Mouse (Mus musculus): ENCODE measurements around the gene Slc23a2.

Slc23a2 gene

GRCm38 (mm10) chr2:132048143-132048772, 96.7 kb downstream of the Slc23a2 start:
- no peaks in the 10 kb centered on the region for H3K9me3 ChIP-seq (ENCODE audit: low read length)
- H3K4me3 ChIP-seq (replicated peaks; ENCODE audit: low read length), result no peak overlapping the region
- H3K27me3 ChIP-seq (ENCODE audit: insufficient read depth, low read length), result 0 out of 2 replicates have a peak, but pooled peaks cover under 1% of the 10 kb centered on the region
- TF ChIP-seq CTCF (conservative IDR thresholded peaks at IDR 0.05; ENCODE audit: low read length) (no peak), POU5F1 (IDR thresholded peaks at IDR 0.05; ENCODE audit: borderline replicate concordance, low read length) (no peak), NANOG (IDR thresholded peaks at IDR 0.05; ENCODE audit: borderline replicate concordance, low read length) (no peak)
- H3K36me3 ChIP-seq (ENCODE audit: insufficient read depth, low read length), result peaks cover 6% of the 10 kb centered on the region
- H3K4me1 ChIP-seq (replicated peaks; ENCODE audit: low read depth, low read length), result peaks cover 34% of the 10 kb centered on the region

DNA sequence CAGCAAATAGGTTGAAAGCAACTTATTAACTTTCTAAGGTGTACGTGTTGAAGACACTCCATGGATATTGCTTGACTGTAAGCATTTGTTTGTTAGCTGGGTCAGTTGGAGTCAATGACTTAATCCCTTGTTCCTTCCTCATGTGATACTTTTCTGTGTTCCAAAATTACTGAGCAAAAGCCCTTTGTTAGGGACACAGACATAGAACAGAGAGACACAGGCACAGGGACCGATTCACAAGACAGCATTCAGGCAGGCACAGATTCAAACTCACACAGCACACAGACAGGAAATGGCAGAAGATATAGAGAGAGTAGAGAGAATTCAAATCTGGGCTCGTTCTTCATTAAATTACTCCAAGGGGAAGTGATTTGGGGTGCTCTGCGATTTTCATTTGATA, 97.5 kb downstream of the Slc23a2 start:
- Histone ChIP-seq H3K36me3 (ENCODE audit: insufficient read depth, low read length) (no peaks in the 10 kb centered on the region), H3K4me1 (replicated peaks; ENCODE audit: low read depth, low read length) (peaks cover 35% of the 10 kb centered on the region), H3K9me3 (ENCODE audit: low read length) (no peaks in the 10 kb centered on the region), H3K27me3 (ENCODE audit: insufficient read depth, low read length) (peaks cover 10% of the 10 kb centered on the region), H3K4me3 (replicated peaks; ENCODE audit: low read length) (no peak overlapping the region)
- TF ChIP-seq CTCF (conservative IDR thresholded peaks at IDR 0.05; ENCODE audit: low read length) (no peak), NANOG (IDR thresholded peaks at IDR 0.05; ENCODE audit: borderline replicate concordance, low read length) (no peak), POU5F1 (IDR thresholded peaks at IDR 0.05; ENCODE audit: borderline replicate concordance, low read length) (no peak)

DNA sequence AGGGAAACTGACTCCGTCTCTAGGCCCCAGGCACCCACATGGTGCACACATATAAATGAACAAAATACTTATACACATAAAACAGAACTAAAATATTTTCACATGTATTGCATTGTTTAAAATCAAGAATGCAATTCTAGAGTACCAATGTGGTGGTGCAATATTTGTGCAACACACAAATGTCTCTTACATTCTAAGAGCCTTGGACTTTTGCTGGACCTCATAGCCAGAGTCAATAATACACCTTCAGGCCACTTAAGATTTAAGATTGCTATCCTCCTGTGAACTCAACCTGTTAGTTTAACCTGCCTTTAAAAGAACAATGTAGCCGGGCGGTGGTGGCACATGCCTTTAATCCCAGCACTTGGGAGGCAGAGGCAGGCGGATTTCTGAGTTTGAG, 98.2 kb downstream of the Slc23a2 start:
- no peaks in the 10 kb centered on the region for H3K9me3 ChIP-seq (ENCODE audit: low read length)
- H3K4me3 ChIP-seq (replicated peaks; ENCODE audit: low read length), result no peak overlapping the region
- peaks cover 35% of the 10 kb centered on the region for H3K4me1 ChIP-seq (replicated peaks; ENCODE audit: low read depth, low read length)
- H3K27me3 ChIP-seq (ENCODE audit: insufficient read depth, low read length), result peaks cover 13% of the 10 kb centered on the region
- no peaks in the 10 kb centered on the region for H3K36me3 ChIP-seq (ENCODE audit: insufficient read depth, low read length)
- TF ChIP-seq NANOG (IDR thresholded peaks at IDR 0.05; ENCODE audit: borderline replicate concordance, low read length) (no peak), CTCF (conservative IDR thresholded peaks at IDR 0.05; ENCODE audit: low read length) (no peak), POU5F1 (IDR thresholded peaks at IDR 0.05; ENCODE audit: borderline replicate concordance, low read length) (no peak)

DNA sequence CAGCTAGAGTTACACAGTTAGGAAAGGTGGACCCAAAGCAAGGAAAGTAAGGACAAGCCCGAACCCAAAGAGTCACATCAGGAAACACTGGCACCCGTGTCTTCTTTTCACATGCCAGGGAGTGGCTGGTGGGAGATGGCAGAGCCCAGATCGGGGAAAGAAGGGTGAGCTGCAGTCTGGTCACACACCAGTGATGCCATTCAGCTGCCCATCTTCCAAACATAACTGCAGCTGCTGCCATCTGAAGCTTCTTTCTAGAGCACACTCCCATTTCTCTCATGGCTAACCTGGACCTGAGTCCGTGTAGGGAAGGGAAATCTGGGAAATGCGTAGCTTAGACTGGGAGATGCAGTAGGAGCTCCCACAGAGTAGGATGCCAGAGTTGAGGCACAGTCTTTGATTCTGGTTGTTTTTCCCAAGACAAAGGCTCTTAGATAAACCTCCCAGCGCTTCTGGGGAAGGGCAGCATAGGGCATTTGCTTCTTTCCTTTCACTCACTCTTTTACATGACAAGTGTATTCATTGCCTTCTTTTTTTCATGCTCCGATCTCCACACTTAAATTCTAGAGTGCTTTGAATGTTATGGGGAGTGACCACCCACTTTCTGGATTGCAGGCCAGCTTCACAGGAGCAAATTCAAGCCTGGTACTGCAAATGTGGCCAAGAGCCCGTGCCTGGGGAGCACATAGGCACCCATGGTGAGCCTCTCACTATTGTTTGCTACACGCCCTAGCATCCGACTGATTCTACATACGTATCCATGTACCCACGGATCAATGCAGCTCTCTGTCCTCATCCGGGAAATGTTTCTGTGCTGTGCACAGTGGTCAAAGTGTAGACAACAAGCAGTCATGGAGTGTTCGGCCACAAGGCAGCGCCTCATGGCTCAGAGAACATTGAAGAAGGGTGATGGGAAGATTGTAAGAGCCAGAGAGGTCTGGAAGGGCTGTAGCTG, 100.3 kb downstream of the Slc23a2 start:
- Histone ChIP-seq H3K36me3 (ENCODE audit: insufficient read depth, low read length) (no peaks in the 10 kb centered on the region), H3K9me3 (ENCODE audit: low read length) (no peaks in the 10 kb centered on the region), H3K4me1 (replicated peaks; ENCODE audit: low read depth, low read length) (peaks cover 43% of the 10 kb centered on the region), H3K4me3 (replicated peaks; ENCODE audit: low read length) (no peak overlapping the region), H3K27me3 (ENCODE audit: insufficient read depth, low read length) (peaks cover 17% of the 10 kb centered on the region)
- TF ChIP-seq NANOG (IDR thresholded peaks at IDR 0.05; ENCODE audit: borderline replicate concordance, low read length) (peak; percentile 97), CTCF (conservative IDR thresholded peaks at IDR 0.05; ENCODE audit: low read length) (no peak)

GRCm38 (mm10) chr2:132043101-132043621, 101.7 kb downstream of the Slc23a2 start:
- TF ChIP-seq POU5F1 (IDR thresholded peaks at IDR 0.05; ENCODE audit: borderline replicate concordance, low read length), result no peak
- TF ChIP-seq NANOG (IDR thresholded peaks at IDR 0.05; ENCODE audit: borderline replicate concordance, low read length), result no peak
- no peak for TF ChIP-seq CTCF (conservative IDR thresholded peaks at IDR 0.05; ENCODE audit: low read length)
- peaks cover 38% of the 10 kb centered on the region for H3K4me1 ChIP-seq (replicated peaks; ENCODE audit: low read depth, low read length)

DNA sequence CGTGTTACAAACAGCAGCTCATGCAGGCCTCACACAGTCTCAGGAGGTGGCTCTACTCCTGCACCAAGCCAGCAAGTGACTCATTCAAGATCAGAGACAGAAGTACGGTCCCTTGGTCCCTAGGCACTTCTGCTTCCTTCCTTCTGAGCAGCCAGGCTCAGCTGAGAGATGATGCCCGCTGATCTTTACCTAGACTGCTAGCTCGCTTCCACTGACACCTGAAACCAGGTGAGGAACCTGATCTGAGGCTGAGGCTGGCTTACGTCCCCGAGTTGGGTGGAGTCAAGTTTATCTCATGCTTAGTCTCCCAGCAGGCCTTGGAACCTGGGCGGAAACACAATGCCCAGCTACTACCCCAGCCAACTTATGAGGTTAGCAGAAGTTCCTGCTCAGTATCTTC, 105.0 kb downstream of the Slc23a2 start:
- no peaks in the 10 kb centered on the region for H3K9me3 ChIP-seq (ENCODE audit: low read length)

More at GRCm38 (mm10) chr2:132043101-132043621, 101.7 kb downstream of the Slc23a2 start:
- H3K9me3 ChIP-seq (ENCODE audit: low read length), result no peaks in the 10 kb centered on the region
- H3K4me3 ChIP-seq (replicated peaks; ENCODE audit: low read length), result peak overlapping the region; percentile 21; the same call in 1 of the 2 replicates
- H3K36me3 ChIP-seq (ENCODE audit: insufficient read depth, low read length), result no peaks in the 10 kb centered on the region
- peaks cover 21% of the 10 kb centered on the region for H3K27me3 ChIP-seq (ENCODE audit: insufficient read depth, low read length)

DNA sequence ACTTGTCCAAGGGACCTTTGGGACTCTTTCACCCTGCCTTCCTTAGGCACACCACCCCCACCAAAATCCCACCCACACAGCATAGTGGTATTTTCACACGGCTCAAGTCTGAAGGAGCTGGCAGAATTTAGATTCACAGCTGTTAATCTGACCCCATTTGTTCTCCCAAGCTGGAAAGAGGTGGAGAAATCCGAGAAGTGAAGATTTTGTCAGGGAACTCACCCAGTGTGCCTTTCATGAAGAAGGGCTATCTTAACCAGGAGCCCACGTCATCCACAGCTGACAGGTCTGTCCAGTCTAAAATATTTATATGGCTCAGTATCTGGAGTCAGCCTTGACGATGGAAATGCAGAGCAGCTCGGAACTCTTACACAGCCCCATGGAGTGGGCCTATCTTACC, 108.6 kb downstream of the Slc23a2 start:
- peaks cover 43% of the 10 kb centered on the region for H3K4me1 ChIP-seq (replicated peaks; ENCODE audit: low read depth, low read length)
- H3K36me3 ChIP-seq (ENCODE audit: insufficient read depth, low read length), result no peaks in the 10 kb centered on the region
- H3K9me3 ChIP-seq (ENCODE audit: low read length), result no peaks in the 10 kb centered on the region
- no peak for TF ChIP-seq CTCF (conservative IDR thresholded peaks at IDR 0.05; ENCODE audit: low read length)
- no peak for TF ChIP-seq NANOG (IDR thresholded peaks at IDR 0.05; ENCODE audit: borderline replicate concordance, low read length)
- TF ChIP-seq POU5F1 (IDR thresholded peaks at IDR 0.05; ENCODE audit: borderline replicate concordance, low read length), result no peak
- H3K27me3 ChIP-seq (ENCODE audit: insufficient read depth, low read length), result peaks cover 12% of the 10 kb centered on the region
- no peak overlapping the region for H3K4me3 ChIP-seq (replicated peaks; ENCODE audit: low read length)

More for the DNA sequence above, 105.0 kb downstream of the Slc23a2 start:
- TF ChIP-seq NANOG (IDR thresholded peaks at IDR 0.05; ENCODE audit: borderline replicate concordance, low read length) (no peak), CTCF (conservative IDR thresholded peaks at IDR 0.05; ENCODE audit: low read length) (no peak), POU5F1 (IDR thresholded peaks at IDR 0.05; ENCODE audit: borderline replicate concordance, low read length) (no peak)
- Histone ChIP-seq H3K4me3 (replicated peaks; ENCODE audit: low read length) (no peak overlapping the region), H3K27me3 (ENCODE audit: insufficient read depth, low read length) (peaks cover 21% of the 10 kb centered on the region), H3K36me3 (ENCODE audit: insufficient read depth, low read length) (no peaks in the 10 kb centered on the region), H3K4me1 (replicated peaks; ENCODE audit: low read depth, low read length) (peaks cover 38% of the 10 kb centered on the region)

GRCm38 (mm10) chr2:132035470-132035835, 109.5 kb downstream of the Slc23a2 start:
- Histone ChIP-seq H3K27me3 (ENCODE audit: insufficient read depth, low read length) (peaks cover 19% of the 10 kb centered on the region), H3K36me3 (ENCODE audit: insufficient read depth, low read length) (no peaks in the 10 kb centered on the region), H3K4me1 (replicated peaks; ENCODE audit: low read depth, low read length) (peaks cover 51% of the 10 kb centered on the region), H3K4me3 (replicated peaks; ENCODE audit: low read length) (no peak overlapping the region), H3K9me3 (ENCODE audit: low read length) (no peaks in the 10 kb centered on the region)
- TF ChIP-seq POU5F1 (IDR thresholded peaks at IDR 0.05; ENCODE audit: borderline replicate concordance, low read length), result no peak
- TF ChIP-seq NANOG (IDR thresholded peaks at IDR 0.05; ENCODE audit: borderline replicate concordance, low read length), result no peak
- no peak for TF ChIP-seq CTCF (conservative IDR thresholded peaks at IDR 0.05; ENCODE audit: low read length)

All from E14TG2a.4 (cell line).